Mouse (Mus musculus) C2C12 (cell line): Measurements from ENCODE around the gene Rdh1. TPM values are rescaled to one million over a fixed set of nuclear protein-coding genes. Genes with fewer than 3 reads are reported as not detected.
"Not testable (repeated sequence)": the region's sequence is repeated elsewhere in the genome, so short reads cannot be mapped to it uniquely, and the experiment has no call there.

Experiments used
- H3K27me3 ChIP-seq: one replicate; pipeline ENCODE4 v1.6.1; 2011; ENCODE audit not compliant: control insufficient read depth, insufficient read depth, insufficient read length
- H3K36me3 ChIP-seq: one replicate; pipeline ENCODE4 v1.6.1; 2011; ENCODE audit not compliant: control insufficient read depth, insufficient read depth
- H3K4me3 ChIP-seq: one replicate; pipeline ENCODE4 v1.5.1; 2011; ENCODE audit warnings: mild to moderate bottlenecking, control low read depth; ENCODE audit not compliant: poor library complexity, insufficient read depth, severe bottlenecking
- H3K79me2 ChIP-seq: one replicate; pipeline ENCODE4 v1.6.1; 2011; ENCODE audit not compliant: control insufficient read depth, insufficient read depth
- H3K79me3 ChIP-seq: one replicate; pipeline ENCODE4 v1.6.1; 2011; ENCODE audit warnings: low read depth, control low read depth
- H3ac ChIP-seq: one replicate; pipeline ENCODE3; 2011; ENCODE audit warnings: low read depth; ENCODE audit not compliant: control insufficient read depth, insufficient read length
- CEBPB ChIP-seq: IDR thresholded peaks from one replicate; pipeline ENCODE4 v1.6.1; 2011; ENCODE audit warnings: low read depth, mild to moderate bottlenecking, control low read depth, moderate library complexity
- CTCF ChIP-seq: IDR thresholded peaks from one replicate; pipeline ENCODE4 v1.5.1; 2011; ENCODE audit not compliant: control insufficient read depth, insufficient read depth, insufficient read length
- FOSL1 ChIP-seq: IDR thresholded peaks from one replicate; pipeline ENCODE4 v1.8.0; 2011; ENCODE audit warnings: mild to moderate bottlenecking, low read length; ENCODE audit not compliant: poor library complexity, insufficient read depth, severe bottlenecking
- MAX ChIP-seq: IDR thresholded peaks from one replicate; pipeline ENCODE4 v1.6.1; 2011; ENCODE audit warnings: mild to moderate bottlenecking, control low read depth
- MYOD1 ChIP-seq: IDR thresholded peaks from one replicate; pipeline ENCODE4 v1.6.1; 2011; ENCODE audit warnings: low read depth; ENCODE audit not compliant: control insufficient read depth, insufficient read length
- MYOG ChIP-seq: IDR thresholded peaks from one replicate; pipeline ENCODE4 v1.6.1; 2011; ENCODE audit not compliant: control insufficient read depth, insufficient read length; ENCODE audit errors: extremely low read depth
- USF1 ChIP-seq: IDR thresholded peaks from one replicate; pipeline ENCODE4 v1.6.1; 2011; ENCODE audit warnings: low read depth, mild to moderate bottlenecking, control low read depth, moderate library complexity
- polyA plus RNA-seq: library from polyadenylated mRNA; unstranded; fragments of >200 nt; fragmentation: generic; extraction: Trizol; gene quantifications from one replicate; pipeline ENCODE4 v1.2.1, GENCODE M21; 2012; ENCODE audit warnings: missing spikeins

Gene Rdh1
- polyA plus RNA-seq, 1 experiment = 0.01 TPM

DNA sequence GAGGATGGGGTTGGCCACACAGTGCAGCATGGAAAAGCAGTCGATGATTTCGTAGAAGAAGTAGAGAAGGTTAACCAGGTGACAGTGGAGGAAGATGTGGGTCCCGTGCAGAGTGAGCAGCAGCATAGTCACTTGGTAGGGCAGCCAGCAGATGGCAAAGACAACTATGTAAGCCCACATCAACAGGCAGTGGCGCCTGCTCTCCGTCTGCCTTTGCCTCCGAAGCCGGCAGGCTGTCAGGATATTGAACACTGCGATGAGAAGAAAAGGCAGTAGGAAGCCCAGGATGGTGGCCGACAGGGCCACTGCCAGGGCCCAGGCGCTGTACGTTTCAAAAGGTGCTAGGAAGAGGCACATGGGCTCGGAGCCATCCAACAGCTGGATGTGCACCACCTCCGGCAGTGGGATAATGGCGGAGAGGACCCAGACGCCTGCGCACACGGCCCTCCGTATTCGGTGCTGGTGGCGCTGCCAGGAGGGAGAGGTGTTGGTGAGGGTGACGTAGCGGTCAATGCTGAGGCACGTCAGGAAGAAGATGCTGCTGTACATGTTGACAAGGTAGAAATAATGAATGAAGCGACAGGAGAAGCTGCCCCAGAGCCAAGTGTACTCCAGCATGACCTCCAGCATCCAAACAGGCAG, 9.3 kb upstream of the Rdh1 start:
- peaks cover 21% of the 10 kb centered on the region for H3K36me3 ChIP-seq
- H3K27me3 ChIP-seq = no peaks in the 10 kb centered on the region
- TF ChIP-seq CEBPB (no peak), CTCF (no peak), FOSL1 (no peak), MYOD1 (no peak), USF1 (no peak), MYOG (no peak), MAX (no peak)
- no peaks in the 10 kb centered on the region for H3K79me3 ChIP-seq
- H3ac ChIP-seq = no peak overlapping the region
- no peak overlapping the region for H3K4me3 ChIP-seq
- peaks cover 6% of the 10 kb centered on the region for H3K79me2 ChIP-seq

DNA sequence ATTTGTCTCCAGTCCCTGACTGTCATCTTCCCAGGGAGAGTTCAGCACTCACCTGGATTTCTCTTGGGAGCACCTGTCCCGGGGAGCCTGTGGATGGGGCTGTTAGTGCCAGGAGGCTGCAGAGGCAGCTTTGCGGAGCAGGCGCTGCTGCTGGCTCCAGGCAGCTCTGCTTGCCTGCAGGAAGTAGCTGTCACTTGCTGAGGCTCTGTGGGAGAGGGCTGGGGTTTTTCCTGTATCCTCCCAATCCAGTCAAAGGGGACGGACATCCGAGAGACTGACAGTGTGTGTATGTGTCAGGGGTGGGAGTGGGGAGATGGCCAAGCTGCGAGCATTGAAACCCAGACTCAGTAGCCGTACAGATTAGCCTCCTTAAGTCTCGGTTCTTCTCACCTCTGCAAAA, 8.0 kb upstream of the Rdh1 start, which contains the start of gene Gpr182:
TSS of gene Gpr182 (minus strand) at position 185 of the 400 bp plus-strand sequence.
- no peak within 1 kb of the TSS for H3K4me3 ChIP-seq
- H3K36me3 ChIP-seq = peaks cover 11% of the 10 kb centered on the region
- H3K27me3 ChIP-seq = no peaks in the 10 kb centered on the region
- no peaks in the 10 kb centered on the region for H3K79me2 ChIP-seq
- no peak for TF ChIP-seq CTCF
- TF ChIP-seq MYOD1 = no peak
- no peak for TF ChIP-seq MYOG
- TF ChIP-seq FOSL1 = no peak
- TF ChIP-seq USF1 = no peak
- no peak for TF ChIP-seq MAX
- no peak for TF ChIP-seq CEBPB
- H3K79me3 ChIP-seq = no peaks in the 10 kb centered on the region
- H3ac ChIP-seq = no peak within 1 kb of the TSS

DNA sequence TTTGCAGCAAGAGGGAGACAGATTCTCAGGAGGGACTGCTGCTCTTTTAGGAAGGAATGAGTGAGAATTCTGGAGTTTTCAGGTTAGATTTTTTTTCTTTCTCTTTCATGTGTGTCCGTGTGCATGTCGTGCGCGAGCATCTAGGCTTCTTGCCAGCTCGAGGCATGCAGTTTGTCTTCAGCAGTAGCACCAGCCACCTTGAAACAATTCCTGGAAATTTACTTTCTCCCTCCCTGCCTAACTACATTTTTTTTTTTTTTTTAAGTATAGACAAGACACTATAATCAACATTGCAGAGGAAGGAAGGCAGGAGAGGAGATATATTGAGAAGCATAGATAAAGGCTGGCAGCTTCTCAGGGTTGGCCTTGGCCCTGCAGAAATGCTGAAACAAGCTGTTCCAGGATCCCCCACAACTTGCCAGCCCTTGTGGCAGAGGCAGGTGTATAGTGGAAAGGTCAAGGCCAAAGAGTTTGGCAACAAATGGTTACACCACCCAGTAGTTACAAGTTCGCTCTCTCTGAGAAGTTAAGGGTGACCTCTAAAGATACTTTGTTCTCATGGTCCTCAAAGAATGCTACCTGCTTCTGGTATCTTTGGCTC, 4.9 kb upstream of the Rdh1 start:
- no peaks in the 10 kb centered on the region for H3K79me3 ChIP-seq
- H3K4me3 ChIP-seq = no peak overlapping the region
- H3ac ChIP-seq = no peak overlapping the region
- TF ChIP-seq MAX (no peak), MYOD1 (no peak), CTCF (no peak), FOSL1 (no peak), USF1 (no peak), CEBPB (no peak), MYOG (no peak)
- H3K36me3 ChIP-seq = no peaks in the 10 kb centered on the region
- no peaks in the 10 kb centered on the region for H3K79me2 ChIP-seq
- H3K27me3 ChIP-seq = no peaks in the 10 kb centered on the region

DNA sequence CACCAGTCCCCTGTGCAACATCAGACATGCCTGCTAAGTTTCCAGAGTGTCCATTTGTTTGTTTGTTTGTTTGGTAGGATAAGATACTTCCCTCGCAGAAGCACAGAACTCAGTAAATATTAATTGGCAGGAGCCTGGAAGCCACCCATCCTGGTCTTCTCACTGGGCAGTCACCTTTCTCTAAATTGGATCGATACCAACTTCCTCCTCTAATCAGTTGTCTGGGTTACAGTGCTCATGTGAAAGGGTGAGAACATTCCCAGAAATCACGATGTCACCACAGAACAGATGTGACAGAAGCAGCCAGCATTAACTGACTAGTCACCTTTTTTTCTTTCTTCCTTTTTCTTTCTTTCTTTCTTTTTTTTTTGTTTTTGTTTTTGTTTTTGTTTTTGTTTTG, 4.3 kb upstream of the Rdh1 start:
- no peak for TF ChIP-seq CTCF
- TF ChIP-seq CEBPB = no peak
- no peak for TF ChIP-seq USF1
- no peak for TF ChIP-seq FOSL1
- no peak for TF ChIP-seq MAX
- TF ChIP-seq MYOG = no peak
- H3K4me3 ChIP-seq = no peak overlapping the region
- no peaks in the 10 kb centered on the region for H3K36me3 ChIP-seq
- H3K79me2 ChIP-seq = no peaks in the 10 kb centered on the region
- H3K27me3 ChIP-seq = no peaks in the 10 kb centered on the region
- H3K79me3 ChIP-seq = no peaks in the 10 kb centered on the region
- no peak overlapping the region for H3ac ChIP-seq

DNA sequence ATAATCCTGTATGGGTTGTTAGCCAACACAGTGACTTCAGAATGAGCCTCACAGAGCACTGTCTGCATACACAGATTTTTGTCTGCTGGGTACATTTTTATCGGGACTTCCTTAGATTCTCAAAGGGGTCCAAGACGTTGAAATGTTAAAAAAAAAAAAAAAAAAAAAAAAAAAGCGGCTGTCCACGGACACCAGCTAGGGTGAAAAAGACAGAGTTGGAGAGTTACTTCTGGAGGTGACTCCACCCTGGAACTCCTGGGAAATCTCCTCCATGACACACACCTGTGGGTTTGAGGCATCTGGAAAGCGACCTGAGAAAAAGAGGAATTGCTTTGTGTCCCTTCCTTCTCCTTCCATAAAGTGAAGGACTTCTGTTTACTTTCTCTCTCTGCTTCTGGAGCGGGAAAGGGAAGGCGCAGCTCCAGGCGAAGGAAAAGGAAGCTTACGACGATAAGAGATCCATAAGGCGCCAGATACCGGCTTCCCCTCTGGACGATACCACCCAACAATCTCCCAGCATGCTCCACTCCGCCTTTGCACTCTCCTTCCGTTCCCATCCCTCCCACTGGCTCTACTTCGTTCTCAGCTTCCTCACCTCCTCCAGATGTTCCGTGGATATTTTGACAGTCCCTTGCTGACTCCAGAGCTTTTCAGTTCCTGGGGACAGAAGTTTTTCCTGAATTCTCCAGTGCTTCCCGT, 3.6 kb upstream of the Rdh1 start:
- H3K4me3 ChIP-seq = no peak overlapping the region
- H3K27me3 ChIP-seq = no peaks in the 10 kb centered on the region
- no peak overlapping the region for H3ac ChIP-seq
- no peaks in the 10 kb centered on the region for H3K36me3 ChIP-seq
- H3K79me3 ChIP-seq = no peaks in the 10 kb centered on the region
- no peaks in the 10 kb centered on the region for H3K79me2 ChIP-seq
- no peak for TF ChIP-seq CEBPB
- no peak for TF ChIP-seq MYOD1
- TF ChIP-seq MAX = no peak
- no peak for TF ChIP-seq MYOG
- TF ChIP-seq USF1 = no peak
- TF ChIP-seq FOSL1 = no peak
- TF ChIP-seq CTCF = no peak

DNA sequence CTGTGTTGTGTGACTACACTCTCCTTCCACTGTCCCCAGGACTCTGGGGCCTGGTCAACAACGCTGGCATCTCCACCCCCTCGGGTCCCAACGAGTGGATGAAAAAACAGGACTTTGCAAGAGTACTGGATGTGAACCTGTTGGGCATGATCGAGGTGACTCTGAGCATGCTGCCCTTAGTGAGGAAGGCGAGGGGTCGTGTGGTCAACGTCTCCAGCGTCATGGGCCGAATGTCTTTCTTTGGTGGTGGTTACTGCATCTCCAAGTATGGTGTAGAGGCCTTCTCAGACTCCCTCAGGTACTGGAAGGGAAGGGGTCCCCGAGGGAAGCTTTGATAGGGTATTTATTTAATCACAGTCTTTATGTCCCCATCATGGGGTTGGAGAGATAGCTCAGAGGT, 3.4 kb downstream of the Rdh1 start:
- not testable (repeated sequence) for H3ac ChIP-seq, H3K4me3 ChIP-seq, H3K79me3 ChIP-seq, H3K79me2 ChIP-seq, H3K36me3 ChIP-seq
- peaks cover 20% of the 10 kb centered on the region for H3K27me3 ChIP-seq
